Mouse (Mus musculus) C2C12 (cell line): ENCODE measurements at regions not wholly inside any gene's neighbourhood (a gene's known extent, or its start where the extent isn't known, plus 50 kb on each side); places are given as distances from the start of the nearest gene placed in this dataset.

ENCODE experiments used
- CTCF ChIP-seq: IDR thresholded peaks from one replicate; pipeline ENCODE4 v1.5.1; 2011; ENCODE audit not compliant: control insufficient read depth, insufficient read depth, insufficient read length
- FOSL1 ChIP-seq: IDR thresholded peaks from one replicate; pipeline ENCODE4 v1.8.0; 2011; ENCODE audit warnings: mild to moderate bottlenecking, low read length; ENCODE audit not compliant: poor library complexity, insufficient read depth, severe bottlenecking
- MAX ChIP-seq: IDR thresholded peaks from one replicate; pipeline ENCODE4 v1.6.1; 2011; ENCODE audit warnings: mild to moderate bottlenecking, control low read depth
- MYOD1 ChIP-seq: IDR thresholded peaks from one replicate; pipeline ENCODE4 v1.6.1; 2011; ENCODE audit warnings: low read depth; ENCODE audit not compliant: control insufficient read depth, insufficient read length

- no peak for TF ChIP-seq MYOD1
- no peak for TF ChIP-seq CTCF
- no peak for TF ChIP-seq MAX
- TF ChIP-seq FOSL1 = no peak
Measured at GRCm38 (mm10) chr15:31113216-31113615, 110.9 kb upstream of the Dap start.
